Mouse (Mus musculus) myocyte (in vitro differentiated cells): ENCODE results near the gene Susd5.

Source experiments
- MAX ChIP-seq: IDR thresholded peaks from one replicate; pipeline ENCODE4 v1.6.1; 2011; ENCODE audit warnings: low read depth, mild to moderate bottlenecking, control low read depth
- POLR2A ChIP-seq: IDR thresholded peaks from one replicate; pipeline ENCODE4 v1.6.1; 2011; ENCODE audit warnings: low read depth, mild to moderate bottlenecking, control low read depth, moderate library complexity; ENCODE audit not compliant: insufficient read length
- POLR2AphosphoS2 ChIP-seq: IDR thresholded peaks from one replicate; pipeline ENCODE4 v1.6.1; 2011; ENCODE audit warnings: low read depth, control low read depth; ENCODE audit not compliant: insufficient read length

DNA sequence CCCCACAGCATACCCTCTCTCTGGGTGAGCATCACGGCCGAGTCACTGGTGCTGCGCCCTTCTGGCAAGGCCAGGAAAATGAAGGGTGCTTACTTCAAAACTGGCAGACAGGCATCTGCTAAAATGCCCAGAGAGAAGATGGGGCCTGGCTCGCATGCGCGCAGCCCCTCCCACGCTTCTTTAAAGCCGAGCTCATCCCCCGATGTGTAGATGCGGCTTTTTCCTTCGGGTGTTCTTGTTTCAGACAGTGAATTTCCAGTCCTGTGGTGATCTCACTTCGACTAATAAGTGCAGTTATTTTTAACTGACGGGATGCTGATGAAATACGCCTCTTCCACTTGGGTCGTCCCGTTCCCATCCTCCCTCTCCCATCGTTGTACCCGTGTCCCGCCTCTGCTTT lies 16.7 kb downstream of the Susd5 start:
- TF ChIP-seq POLR2A: no peak
- no peak for TF ChIP-seq POLR2AphosphoS2
- no peak for TF ChIP-seq MAX
